Mouse (Mus musculus) embryo, embryonic 11 days (tissue): ENCODE results near the gene Mpig6b.

Experiments
- DNase-seq: peaks from one replicate; pipeline ENCODE4 v3.0.0-alpha.2; 2015

Mpig6b gene

DNA sequence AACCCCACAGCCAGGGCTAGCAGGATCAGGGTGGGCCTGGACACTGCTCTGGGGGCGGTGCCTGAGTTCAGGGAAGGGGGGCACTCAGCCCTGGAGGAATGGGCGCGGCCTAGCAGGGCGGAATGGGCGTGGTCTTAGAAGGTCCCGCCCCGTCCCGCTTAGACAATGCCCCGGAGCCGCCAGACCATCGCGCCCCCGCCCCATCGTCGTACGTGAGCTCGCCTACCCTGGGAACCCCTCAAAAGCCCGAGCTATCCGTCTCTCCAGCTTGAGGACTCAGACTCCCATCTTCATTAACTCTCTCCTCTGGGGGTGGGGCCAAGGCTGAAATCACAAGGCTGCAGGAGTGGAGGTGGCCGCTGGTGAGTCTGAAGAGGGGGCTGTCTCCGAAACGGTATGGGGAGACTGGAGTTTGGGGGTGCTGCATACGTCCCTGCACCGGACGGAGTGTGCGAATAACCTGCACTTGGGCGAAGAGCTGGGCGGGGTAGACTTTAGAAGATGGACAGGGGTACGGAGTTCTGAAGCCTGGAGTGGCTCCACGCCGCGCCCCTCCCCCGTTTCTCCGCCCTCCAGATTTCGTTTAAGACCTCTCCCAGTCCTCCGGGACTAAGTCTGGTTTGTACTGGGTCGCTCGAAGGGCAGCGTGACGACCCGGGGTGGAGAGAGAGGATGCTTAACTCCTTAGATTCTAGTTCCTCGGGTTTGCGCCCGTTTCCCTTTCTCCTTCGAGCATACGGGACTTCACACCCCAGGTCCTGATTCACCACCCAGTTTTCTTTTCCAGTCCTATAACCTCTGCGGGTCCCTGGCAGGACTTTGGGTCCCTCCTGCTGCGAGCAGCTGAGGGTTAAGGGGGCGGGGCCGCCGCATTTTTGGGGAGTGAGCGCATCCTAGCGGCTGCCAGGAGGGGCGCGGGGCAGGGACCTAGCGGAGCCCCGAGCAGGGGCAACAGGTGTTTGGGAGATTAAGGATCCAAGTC is 6.8 kb downstream of the Mpig6b start, which contains the start of gene Ddah2:
Gene Ddah2, plus strand, starts transcription at position 125 of the 982 bp plus-strand sequence.
- DNase-seq, result peak; percentile 99

DNA sequence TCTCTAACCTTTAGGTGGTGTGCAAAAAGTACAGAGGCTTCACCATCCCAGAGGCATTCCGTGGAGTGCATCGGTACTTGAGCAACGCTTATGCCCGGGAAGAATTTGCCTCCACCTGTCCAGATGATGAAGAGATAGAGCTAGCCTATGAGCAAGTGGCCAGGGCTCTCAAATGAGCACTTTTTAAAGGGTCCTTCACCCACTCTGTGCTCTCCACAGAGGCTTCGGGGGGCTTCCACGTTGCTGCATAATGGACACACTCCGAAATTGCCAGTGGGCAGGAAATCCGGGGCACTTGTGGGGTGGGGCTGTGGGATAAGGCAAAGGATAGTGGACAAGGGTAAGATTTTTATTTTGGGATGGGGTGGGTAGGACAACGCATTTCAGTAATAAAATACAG is 7.7 kb downstream of the Mpig6b start:
- DNase-seq, result no peak

DNA sequence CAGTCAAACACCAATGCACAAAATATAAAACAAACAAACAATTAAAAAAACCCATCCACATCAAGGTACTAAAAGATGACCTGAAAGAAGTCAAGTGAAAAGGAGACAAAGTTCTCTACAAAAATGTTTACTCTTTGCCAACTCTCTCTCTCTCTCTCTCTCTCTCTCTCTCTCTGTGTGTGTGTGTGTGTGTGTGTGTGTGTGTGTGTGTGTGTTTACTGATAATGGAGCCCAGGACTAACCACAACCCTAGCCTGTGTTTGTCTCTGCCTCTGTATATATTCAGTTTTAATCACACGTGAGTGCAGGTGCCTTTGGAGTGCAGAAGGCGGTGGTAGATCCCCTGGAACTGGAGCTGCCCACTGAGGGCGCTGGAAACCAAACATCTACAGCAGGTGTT is 8.9 kb downstream of the Mpig6b start:
- no peak for DNase-seq

DNA sequence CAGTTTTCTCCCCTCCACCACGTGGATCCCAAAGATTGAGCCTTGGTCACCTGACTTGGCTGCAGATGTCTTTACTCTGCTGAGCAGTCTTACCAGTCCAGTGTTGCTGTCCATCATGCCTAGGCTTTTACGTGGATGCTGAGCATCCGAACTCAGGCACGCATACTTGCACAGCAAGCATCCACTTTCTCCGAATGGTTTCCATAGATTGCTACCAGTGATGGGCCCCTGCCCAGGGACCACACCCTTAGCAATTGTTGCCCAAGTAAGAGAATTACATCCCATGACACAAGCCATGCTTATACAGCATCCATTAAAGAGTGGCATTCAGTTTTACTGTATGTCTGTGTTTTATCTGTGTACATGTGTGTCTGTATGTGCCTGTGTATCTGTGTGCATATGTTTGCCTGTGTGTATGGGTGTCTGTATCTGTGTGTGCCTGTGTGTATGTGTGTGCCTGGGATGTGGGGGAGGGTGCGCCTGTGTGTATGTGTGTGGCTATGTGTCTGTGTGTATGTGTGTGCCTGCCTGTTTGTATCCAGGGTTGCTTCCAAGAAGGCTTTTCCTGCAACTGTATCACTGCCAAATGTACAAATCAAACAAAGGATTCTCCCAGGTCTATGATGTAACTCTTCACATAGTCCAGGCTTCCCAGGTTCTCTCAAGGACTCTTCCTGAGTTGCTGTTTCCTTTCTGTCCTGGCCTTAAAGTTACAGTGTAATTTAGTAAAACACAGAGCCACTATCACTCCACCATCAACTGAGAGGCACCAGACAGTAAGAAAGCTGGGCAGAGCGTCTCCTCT is 10.1 kb downstream of the Mpig6b start:
- no peak for DNase-seq

DNA sequence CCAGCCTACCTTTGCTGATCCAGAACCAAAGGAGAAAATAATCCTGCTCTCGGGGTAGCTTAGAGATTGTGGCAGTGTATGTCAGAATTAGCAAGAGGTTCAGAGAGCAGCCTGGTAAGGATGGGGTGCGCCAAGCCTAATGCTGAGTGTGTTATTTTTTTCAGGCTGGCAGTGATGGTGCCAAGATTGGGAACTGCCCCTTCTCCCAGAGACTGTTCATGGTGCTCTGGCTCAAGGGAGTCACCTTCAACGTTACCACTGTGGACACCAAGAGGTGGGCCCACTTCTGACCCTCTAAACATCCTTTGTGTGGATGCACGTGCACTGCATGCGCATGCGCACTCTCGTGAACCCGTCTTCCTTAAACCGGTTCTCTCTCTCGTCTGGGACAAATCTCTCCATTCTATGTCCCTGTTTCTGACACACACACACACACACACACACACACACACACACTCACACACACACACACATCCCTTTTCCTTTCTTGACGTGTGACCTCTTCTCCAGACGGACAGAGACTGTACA is 13.6 kb downstream of the Mpig6b start:
- no peak for DNase-seq

DNA sequence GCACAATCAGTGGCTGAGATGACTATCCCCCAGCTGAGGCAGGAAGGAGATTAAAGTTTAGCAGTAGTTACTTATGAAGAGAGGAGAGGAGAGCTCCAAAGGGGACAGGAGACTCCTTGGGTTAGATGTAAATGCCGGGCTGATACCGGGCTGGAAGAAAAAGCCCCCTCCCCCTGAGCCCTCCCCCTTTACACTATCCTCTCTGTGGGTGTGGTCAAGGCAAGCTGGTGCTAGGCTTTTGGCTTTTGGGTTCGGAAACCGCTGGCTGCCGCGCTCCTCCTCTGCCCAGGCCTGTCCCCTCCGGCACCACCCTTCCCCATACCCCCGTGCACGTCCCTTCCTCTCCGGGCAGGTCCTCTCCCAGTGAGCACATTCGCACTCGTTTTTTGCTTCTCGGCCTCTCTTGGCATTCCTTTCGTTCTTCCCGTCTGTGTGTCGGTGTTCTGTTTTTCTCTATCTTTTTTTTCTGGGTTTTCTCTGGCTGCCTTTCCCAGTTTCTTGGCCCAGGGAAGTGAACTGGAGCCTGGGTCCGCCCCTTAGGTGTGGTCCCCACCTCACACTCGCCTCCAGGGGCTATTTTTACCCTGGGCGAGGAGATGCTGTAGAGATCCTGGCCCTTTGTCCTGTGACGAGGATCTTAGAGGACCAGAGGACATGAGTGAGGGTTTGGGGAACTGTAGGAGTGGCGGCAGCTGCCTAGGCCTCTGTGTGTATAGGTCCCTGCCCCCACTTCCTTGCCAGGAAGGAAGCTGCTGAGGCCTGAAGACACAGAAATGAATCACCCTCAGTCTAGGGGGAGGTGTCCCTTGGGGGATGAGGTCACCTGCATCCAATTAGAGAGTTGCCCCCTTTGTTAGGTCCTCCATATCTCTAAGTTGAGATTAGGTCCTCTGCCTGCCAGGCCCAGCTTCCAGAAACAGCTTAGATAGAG is 14.6 kb downstream of the Mpig6b start:
- DNase-seq, result peak; percentile 87

DNA sequence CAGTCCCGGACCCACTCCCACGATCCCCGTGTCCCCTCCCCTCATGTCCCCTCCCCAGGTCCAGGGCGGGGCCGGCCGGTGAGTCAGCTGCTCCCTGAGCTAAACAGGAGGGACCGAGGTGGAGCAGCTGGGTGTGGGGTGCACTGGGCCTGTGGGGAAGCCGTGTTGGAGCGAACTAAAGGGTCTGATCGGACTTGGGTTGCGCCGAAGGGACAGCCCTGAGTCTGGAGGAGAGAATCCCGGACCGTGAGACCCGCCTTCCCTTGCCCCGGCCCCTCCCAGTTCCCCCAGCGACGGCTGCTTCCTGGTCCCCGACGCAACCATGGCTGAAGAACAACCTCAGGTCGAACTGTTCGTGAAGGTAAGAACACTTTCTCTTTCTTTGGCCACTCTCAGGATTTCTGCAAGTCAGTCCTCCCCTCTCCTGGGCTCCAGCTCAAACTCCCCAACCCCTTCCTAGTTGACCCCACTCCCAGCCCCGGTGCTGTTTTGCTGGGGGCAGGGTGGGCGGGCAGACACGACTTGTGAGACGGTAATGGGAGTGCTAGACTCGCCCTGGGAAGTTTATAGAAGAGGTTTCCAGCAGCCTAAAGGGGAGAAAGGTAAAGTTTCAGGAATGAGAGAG is 15.7 kb downstream of the Mpig6b start:
- DNase-seq, result peak; percentile 81

DNA sequence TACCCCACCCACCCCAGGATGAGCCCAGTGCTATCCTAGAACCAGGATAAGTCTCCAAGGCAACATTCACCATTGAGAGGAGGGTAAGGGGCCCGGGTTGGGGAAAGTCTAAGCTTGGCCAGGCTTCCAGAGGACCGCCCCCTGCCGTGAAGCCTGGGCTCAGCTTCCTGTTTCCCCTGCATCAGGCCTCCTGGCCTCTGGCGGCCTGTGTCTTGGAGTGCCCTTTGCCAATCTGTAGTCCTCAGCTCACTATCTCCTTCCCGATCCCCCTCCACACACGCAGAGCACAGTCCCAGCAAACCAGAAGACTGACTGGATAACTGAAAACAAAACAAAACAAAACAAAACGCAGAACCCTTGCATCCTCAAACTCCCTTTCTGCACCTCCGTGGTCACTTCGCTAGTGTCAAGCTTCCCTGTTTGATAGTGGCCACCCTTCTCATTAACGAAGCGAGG is 16.4 kb downstream of the Mpig6b start, which contains the start of gene Clic1:
Gene Clic1, plus strand, starts transcription at position 406 of the 456 bp plus-strand sequence.
- DNase-seq, result peak; percentile 93

DNA sequence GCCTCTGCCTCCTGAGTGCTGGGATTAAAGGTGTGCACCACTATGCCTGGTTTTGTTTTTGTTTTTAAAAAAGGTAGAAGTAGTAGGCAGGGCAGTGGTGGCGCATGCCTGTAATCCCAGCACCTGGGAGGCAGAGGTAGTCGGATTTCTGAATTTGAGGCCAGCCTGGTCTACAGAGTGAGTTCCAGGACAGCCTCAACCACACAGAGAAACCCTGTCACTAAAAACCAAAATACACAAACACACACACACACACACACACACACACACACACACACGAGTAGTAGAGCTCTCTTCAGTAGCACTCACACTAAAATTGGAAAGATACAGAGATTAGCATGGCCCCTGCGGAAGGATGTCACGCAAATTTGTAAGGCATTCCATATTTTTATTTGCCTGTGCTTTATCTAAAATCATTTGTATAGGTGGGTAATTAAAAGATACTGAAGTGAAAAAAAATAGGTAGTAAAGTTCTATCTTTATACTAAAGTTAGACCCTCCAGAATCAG is 17.0 kb downstream of the Mpig6b start:
- DNase-seq, result no peak

DNA sequence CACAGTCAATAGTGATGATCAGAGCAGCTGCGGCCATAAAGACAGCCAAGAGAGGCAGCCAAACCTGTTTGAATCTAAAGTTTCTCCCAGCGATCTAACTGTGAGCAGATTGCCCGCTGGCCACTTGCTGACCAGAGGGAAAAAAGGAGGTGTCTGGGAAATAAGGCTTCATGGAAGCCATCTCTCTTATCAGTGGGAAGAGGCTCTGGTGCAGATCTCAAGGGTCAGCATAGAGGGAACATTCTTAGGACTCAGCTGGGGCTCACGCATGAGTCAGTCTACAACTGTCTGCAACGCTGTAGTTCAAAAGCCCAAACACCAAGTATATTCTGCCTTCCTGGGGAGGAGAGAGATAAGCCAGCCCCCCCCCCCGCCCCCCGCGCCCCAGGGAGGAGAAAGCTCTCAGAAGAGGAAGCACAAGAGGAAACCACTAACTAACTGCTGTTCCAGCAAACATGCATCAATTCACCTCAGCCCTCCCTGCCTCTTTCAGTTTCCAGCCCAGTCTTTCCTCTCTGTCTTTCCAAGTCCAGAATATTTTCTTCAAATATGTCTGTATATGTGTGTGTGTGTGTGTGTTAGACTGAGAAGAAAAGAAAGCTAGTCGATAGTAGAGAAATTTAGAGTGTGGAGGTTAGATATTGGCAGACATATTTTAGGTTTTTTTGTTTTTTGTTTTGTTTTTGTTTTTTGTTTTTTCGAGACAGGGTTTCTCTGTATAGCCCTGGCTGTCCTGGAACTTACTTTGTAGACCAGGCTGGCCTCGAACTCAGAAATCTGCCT is 17.6 kb downstream of the Mpig6b start:
- no peak for DNase-seq

DNA sequence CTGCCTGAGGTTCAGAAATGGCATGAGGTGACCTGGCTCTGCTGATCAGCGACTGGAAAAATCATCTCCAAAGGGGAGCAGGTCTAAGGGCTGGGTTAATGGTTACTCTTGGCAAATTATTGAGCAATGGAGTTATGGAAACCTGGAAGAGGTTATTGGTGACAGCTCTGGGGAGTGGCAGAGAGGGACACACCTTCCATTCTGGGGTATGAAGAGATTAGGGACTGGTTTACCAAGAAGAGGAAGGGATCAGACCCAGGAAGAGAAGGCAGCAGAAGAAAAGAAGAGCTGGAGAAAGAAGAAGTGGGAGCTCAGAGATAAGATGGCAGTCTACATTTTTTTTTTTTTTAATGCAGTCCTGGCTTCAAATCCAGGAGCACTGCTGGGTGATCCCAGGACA is 18.3 kb downstream of the Mpig6b start:
- no peak for DNase-seq

DNA sequence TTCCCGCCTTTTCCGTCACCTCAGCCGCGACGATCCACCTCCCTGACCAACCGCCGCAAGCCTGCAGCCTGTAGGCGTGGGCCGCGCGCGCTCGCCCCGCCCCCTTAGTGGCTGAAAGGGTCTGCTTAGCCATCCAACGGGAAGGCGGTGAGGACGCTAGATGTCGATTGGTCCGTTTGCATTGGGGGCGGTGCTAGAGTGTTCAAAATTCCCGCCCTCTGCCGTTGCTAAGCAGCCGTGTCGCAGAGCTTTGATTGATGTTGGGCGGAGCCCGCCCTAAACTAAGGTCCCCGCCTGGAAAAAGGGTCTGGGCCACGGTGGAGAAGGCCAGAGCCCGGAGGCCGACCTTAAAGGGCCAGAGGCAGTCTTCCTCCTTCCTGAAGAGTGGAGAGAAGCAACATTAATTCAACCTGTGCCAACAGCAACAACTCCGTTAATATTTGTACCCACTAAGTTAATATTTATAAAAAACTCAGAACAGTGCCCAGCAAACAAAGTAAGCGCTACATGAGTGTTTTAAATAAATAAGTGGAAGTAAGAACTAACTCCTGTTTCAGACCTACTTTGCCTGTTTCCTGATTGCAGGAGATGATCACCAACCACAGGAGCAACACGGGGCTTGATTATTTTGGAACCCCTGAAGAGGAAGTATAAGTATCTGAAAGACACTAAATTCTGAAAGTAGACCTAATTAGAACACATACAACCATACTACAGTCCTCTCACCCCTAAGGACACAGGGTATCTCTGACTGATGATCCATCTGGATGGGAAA is 19.1 kb downstream of the Mpig6b start, which contains the start of gene Msh5:
Gene Msh5, minus strand, starts transcription at position 65 of the 775 bp plus-strand sequence.
- peak; percentile 99 for DNase-seq

DNA sequence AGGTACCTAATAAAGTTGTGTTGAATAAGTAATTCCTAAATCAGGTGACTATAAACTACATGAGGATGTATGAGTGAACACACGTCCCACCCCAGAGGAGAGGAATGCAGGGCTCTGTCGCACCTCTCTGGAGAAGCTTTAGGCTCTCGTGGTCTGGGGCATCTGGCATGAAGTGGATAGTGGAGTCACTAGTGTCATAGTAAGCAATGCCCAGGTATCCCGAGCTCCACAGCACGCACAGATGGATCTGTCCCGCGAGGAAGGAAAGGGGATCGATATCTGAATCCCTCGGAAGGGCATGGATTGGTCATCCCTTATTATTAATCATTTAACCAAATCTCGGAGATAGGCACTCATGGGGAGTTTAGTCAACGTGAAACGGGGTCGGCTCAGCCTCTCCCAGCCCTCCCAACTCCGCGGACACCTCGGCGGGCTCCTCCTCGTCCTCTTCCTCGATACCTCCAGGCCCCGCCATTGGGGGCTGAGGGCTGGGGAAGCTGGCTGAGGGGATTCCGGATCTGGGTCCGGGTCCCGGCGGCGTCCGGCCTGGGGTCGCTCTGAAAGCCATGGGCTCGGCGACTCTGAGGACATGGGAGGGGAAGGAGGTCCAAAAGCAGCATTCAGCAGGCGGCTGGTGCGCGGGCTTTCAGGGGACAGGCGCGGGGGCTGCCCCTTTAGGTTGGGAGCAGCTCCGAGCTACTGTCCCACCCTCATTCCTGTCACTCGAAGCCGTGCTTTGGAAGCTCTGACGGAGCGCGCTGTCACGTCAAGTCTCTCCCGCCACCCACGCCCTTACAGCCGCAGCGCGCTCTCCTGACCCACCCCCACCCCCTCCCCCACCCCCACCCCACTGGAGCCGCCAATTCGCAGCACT is 19.9 kb downstream of the Mpig6b start:
- no peak for DNase-seq

DNA sequence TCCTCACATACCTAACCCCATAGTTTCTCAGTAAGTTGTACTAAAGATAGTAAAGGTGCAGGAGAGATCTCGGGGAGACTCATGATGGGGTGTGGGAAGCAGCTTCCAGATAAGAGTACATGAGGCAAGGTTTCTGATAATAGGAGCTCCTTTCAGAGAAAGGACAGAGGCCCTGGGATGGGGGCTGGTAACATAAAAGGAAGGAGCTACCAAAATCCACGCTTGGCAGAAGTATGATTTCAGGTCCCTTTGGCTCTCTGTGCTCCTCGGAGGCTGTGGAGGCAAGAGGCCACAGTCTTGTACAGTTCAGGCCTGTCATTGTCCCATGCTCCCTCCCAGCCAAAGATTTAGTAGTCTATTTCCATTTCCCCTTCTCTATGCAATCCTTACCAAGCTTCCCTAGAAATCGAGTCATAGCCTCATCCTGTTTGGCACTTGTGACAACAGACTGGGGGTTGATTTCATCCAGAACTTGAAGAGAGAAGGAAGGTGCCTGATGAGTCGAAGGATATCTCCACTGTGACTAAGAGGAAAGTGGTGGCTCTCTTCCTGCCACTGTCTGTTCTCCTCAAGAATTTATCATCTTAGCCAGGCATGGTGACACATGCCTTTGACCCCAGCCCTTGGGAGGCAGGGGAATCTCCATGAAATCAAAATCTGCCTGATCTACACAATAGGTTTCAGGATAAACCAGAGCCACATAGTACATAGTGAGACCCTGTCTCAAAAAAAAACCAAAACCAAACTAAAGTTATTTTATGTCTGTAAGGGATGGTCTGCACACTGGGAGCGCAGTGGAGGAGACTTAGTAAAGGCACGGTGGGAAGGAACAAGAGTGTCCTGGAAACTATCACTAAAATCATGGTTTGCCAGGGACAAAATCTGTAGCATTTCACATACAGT is 20.8 kb downstream of the Mpig6b start:
- no peak for DNase-seq

DNA sequence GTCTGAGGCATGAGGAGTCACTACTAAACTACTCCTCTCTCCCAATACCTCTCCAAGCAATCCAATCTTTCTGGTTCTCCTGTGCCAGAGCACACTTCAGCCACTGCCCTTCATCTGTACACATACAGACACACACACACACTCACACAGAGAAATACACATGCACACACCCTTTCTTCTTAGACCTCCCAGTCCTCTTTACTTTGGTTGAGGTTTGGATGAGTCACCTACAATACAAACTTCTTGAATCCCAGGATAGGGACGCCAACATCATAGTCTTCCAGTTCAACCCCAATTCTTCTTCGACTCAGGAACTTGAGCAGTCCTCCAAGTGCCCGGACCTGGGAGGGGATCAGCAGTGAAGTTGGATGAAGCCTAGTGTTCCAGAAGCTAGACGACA is 22.2 kb downstream of the Mpig6b start:
- DNase-seq, result no peak

DNA sequence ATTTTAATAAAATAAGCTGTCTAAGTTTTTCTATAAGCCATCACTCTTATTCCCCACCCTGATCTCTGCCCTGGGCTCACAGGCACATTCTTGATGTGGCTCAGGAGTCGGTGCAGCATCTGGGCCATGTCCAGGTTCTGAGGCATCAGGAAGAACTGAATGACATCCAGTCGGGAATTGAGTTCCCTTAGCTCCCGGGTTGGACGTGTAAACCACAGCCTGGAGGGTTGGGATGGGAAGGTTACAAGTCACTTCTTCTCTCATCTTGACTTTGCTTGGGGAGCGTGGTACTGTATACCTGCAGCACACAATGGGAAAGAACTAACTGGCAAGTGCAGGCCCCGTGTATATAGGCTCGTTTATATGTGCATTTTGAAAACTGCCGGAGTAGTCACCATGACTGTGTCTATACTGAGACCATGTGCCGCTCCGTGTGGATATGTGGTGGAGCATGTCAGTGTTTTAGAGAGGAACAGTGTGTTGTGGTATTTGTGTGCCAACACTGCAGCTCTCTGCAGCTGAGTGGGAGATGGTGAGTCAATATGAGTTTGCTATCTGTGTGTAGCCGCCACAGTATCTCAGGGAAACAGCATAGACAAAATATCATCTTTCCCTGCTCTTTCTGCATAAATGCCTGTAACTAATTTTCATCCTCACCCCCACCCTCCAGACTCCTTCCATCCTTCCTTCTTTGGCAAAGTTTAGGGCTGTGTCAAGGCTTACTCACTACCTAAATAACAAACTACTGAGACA is 26.7 kb downstream of the Mpig6b start:
- no peak for DNase-seq

DNA sequence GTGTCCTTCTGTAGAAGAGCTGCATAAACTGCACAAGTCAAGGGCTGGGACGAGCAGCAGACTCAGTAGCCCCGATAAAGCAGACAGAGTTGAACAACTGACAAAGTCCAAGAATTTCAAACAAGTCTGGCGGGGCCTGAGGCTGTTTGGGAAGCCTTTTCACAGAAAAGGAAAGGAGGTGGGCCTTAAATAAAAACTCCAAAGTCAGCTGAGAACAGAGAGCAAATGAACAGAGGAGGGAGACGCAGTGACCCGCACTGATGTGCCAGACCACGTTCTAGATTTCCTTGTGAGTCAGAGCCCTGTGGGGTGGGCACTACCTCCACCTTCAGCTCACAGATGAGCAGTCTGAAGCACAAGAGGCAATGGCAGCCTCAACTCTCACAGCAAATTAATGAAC is 31.1 kb downstream of the Mpig6b start:
- no peak for DNase-seq
